Mouse (Mus musculus) ES-E14 (cell line): ENCODE results near the gene Ptpn22. TPM values are rescaled to one million over a fixed set of nuclear protein-coding genes. Genes with fewer than 3 reads are reported as not detected.

ENCODE experiments used
- DNase-seq: peaks from one replicate; pipeline ENCODE4 v3.0.0-alpha.2; 2013; ENCODE audit warnings: low read depth, low spot score
- H3K27ac ChIP-seq: 2 replicates; pipeline ENCODE4 v1.5.1; 2012; ENCODE audit warnings: low read depth, mild to moderate bottlenecking, low read length, moderate library complexity, mixed read lengths; ENCODE audit not compliant: poor library complexity, insufficient read depth, severe bottlenecking
- H3K36me3 ChIP-seq: 2 replicates; pipeline ENCODE4 v1.6.1; 2012; ENCODE audit warnings: mild to moderate bottlenecking, low read length, moderate library complexity, mixed read lengths; ENCODE audit not compliant: control insufficient read depth, poor library complexity, insufficient read depth, severe bottlenecking
- H3K4me1 ChIP-seq, 2 experiments: fragments of 150-350 bp in 1 of 2; sonication (generic) in 1 of 2; 2 replicates each; pipeline ENCODE4 v1.6.1; 2012; ENCODE audit warnings: low read length in 2 of 2, mild to moderate bottlenecking in 1 of 2, mixed read lengths in 1 of 2; ENCODE audit not compliant: control insufficient read depth in 2 of 2, insufficient read depth in 2 of 2, poor library complexity in 1 of 2
- H3K4me3 ChIP-seq, 2 experiments: fragments of 150-350 bp in 1 of 2; sonication (generic) in 1 of 2; 2 replicates each; pipeline ENCODE4 v1.5.1; 2012; ENCODE audit warnings: low read length in 2 of 2, low read depth in 1 of 2, mild to moderate bottlenecking in 1 of 2, mixed read lengths in 1 of 2; ENCODE audit not compliant: insufficient read depth in 1 of 2, poor library complexity in 1 of 2, severe bottlenecking in 1 of 2
- H3K9ac ChIP-seq: 2 replicates; pipeline ENCODE4 v1.6.1; 2012; ENCODE audit warnings: low read depth, mild to moderate bottlenecking, low read length, mixed read lengths; ENCODE audit not compliant: poor library complexity, insufficient read depth, severe bottlenecking
- H3K9me3 ChIP-seq: fragments of 150-350 bp; sonication (generic); 2 replicates; pipeline ENCODE4 v1.6.1; 2012; ENCODE audit warnings: low read depth, mild to moderate bottlenecking, low read length; ENCODE audit not compliant: control insufficient read depth, insufficient read depth
- CHD2 ChIP-seq: IDR thresholded peaks from 2 replicates; pipeline ENCODE4 v1.6.1; 2014; ENCODE audit warnings: mild to moderate bottlenecking, low read depth, low read length, inconsistent platforms
- HCFC1 ChIP-seq: IDR thresholded peaks from 2 replicates; pipeline ENCODE4 v1.6.1; 2012; ENCODE audit warnings: low read length, inconsistent platforms, borderline replicate concordance; ENCODE audit not compliant: insufficient read depth
- MAFK ChIP-seq: IDR thresholded peaks from 2 replicates; pipeline ENCODE4 v1.6.1; 2014; ENCODE audit warnings: mild to moderate bottlenecking, low read depth, low read length, inconsistent platforms; ENCODE audit not compliant: insufficient read depth
- ZC3H11A ChIP-seq: IDR thresholded peaks from 2 replicates; pipeline ENCODE4 v1.6.1; 2012; ENCODE audit warnings: low read depth, mild to moderate bottlenecking, inconsistent platforms, low read length, borderline replicate concordance
- ZNF384 ChIP-seq: IDR thresholded peaks from 2 replicates; pipeline ENCODE4 v1.6.1; 2012; ENCODE audit warnings: low read depth, low read length, inconsistent platforms
- in situ Hi-C, 2 experiments: fragments of 600-800 bp; cut with MboI; formaldehyde crosslinking; loops; one replicate each; pipeline ENCODE4 v1.15.1; 2025; ENCODE audit warnings: low sequenced_read_pairs in 2 of 2, inconsistent platforms in 1 of 2; ENCODE audit not compliant: unreplicated experiment in 2 of 2
- total RNA-seq: library from RNA; depleted of rRNA; stranded (reverse); fragments of 300-350 nt; gene quantifications from 2 replicates; pipeline ENCODE4 v1.2.3, GENCODE M21; 2012

The Ptpn22 gene
- total RNA-seq, 1 experiment = 0.22 TPM

DNA sequence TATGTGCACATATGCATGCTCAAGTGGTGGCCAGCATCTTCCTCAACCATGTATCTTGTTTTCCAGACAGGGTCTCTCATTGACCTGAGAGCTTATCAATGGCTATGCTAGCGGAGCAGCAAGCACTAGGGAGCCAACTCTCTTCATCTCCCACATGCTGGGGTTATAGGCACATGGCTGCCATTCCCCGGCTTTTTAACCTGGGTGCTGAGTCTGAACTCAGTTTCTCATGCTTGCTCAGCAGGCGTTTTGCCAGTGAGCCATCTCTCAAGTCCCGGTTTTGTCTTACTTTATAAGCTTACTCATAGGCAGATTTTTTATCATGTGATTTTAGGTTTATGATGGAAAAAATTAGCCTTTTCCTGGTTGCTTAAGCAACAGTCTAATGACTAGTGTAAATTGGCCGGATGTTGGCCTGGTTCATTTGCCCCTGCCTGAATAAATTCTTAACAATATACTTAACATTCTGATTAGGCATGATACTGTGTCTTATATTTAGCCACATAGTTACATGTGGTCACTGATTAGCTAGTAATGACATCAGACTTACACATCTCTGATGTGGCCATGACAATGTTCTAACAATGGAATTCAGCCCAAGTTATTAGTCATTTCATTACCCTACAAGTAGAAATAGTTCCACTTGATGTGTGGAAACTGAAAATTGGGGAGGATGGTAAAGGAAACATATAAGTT is 47.9 kb downstream of the Ptpn22 start:
- no peaks in the 10 kb centered on the region for H3K4me1 ChIP-seq
- TF ChIP-seq CHD2 (no peak), ZNF384 (no peak), HCFC1 (no peak)
- in situ Hi-C loops = no loop called here

DNA sequence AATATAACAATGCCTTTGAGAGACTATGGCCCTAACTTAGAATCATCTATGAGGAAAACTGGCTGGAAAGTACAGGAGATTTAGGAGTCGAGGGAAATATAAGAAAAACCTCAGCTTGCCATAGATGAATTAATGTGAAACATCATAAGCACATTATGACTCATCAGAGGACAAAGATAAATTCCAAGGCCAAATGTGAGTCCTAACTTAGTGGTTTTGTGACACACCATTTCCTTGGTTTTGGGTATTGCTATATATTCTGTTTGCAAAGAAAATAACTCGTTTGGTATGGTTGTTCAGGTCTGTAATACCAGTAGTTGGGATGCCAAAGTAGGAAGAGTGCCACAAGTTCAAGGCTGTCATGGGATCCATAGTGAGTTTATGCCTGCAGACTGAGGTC is 49.2 kb downstream of the Ptpn22 start:
- in situ Hi-C loops = no loop called here
- Histone ChIP-seq H3K9ac (no peak overlapping the region), H3K4me3 (no peak overlapping the region), H3K4me1 (peaks cover 0 to 3% of the 10 kb centered on the region in 2 experiments; a peak in 1 of 4 replicates), H3K27ac (no peak overlapping the region), H3K36me3 (no peaks in the 10 kb centered on the region), H3K9me3 (no peaks in the 10 kb centered on the region)
- no peak for DNase-seq
- TF ChIP-seq MAFK (no peak), ZC3H11A (no peak), CHD2 (no peak), ZNF384 (no peak), HCFC1 (no peak)

More for the DNA sequence above, 47.9 kb downstream of the Ptpn22 start:
- Histone ChIP-seq H3K9ac (no peak overlapping the region; the same call in 1 of the 2 replicates), H3K36me3 (no peaks in the 10 kb centered on the region), H3K4me3 (no peak overlapping the region), H3K9me3 (no peaks in the 10 kb centered on the region), H3K27ac (no peak overlapping the region)
- DNase-seq = no peak

DNA sequence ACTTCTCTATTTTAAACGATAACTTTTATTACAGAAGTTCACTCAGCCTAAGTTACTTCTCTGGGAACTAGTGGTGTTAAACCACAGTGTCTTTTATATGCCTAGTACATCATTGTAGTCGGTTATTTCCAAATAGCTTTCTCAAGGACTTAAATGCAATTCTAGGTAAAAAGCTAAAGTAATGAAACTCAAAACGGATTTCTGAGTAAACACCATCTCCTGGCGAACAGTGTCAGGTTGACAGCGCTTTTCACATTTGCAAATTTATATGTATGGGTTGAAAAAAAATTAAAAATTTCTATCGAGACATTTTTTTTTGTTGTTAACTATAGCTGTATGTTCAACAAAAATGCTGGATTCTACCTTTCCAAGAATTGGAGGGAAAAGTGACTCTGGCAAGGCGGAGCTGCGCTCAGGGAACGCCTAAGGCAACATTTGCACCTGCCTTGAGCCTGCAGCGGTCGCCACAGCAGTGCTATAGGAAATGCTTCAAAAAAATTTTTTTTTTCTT is 53.9 kb downstream of the Ptpn22 start:
- Histone ChIP-seq H3K27ac (peak overlapping the region; percentile 71; the same call in 1 of the 2 replicates), H3K4me3 (peak overlapping the region; percentile 55 to 77), H3K4me1 (peaks cover 0 to 3% of the 10 kb centered on the region in 2 experiments; a peak in 1 of 4 replicates), H3K9me3 (no peaks in the 10 kb centered on the region), H3K36me3 (no peaks in the 10 kb centered on the region), H3K9ac (peak overlapping the region; percentile 27)
- TF ChIP-seq HCFC1 (no peak), ZC3H11A (no peak), MAFK (no peak), ZNF384 (no peak), CHD2 (no peak)
- in situ Hi-C loops = no loop called here
- DNase-seq = no peak

DNA sequence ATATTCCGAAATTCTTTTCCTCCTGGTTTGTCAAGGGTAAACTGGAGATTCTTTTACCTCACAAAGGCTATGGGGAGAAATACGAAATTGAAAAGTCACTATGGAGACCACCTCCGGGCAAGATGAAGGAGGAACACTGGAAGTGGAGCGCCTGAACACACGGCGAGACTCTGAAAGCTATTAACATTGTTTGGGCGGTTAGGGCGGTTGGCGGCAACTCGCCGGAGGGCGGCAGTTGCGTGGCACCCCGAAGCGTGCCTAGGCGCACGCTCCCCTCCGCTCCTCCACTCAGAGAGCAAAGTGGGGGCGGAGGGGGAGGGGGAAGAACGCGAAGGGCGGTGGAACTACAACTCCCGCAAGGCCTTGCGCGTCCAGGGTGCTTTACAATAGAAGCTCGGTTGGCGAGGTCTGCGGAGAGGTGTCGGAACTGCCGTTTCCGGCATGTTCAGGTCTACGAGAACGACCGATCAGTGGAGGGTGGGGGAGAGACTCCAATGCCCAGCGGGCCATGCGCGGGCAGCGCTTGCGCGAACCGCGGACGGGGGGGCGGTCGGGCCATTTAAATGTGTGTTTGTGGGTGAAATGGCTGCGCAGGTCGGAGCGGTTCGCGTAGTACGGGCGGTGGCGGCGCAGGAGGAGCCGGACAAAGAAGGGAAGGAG is 54.5 kb downstream of the Ptpn22 start, which contains the start of gene Rsbn1:
Gene Rsbn1 (plus strand): TSS at position 111 of the 660 bp plus-strand sequence.
- in situ Hi-C loops = no loop called here
- 0 out of 2 replicates have a peak, but pooled peaks have one; percentile 20 for TF ChIP-seq CHD2
- TF ChIP-seq MAFK = no peak
- peak; percentile 97 for TF ChIP-seq HCFC1
- peak; percentile 93 for DNase-seq
- Histone ChIP-seq H3K27ac (peak within 1 kb of the TSS; percentile 76), H3K4me1 (peaks cover 0 to 3% of the 10 kb centered on the region in 2 experiments; a peak in 1 of 4 replicates), H3K9me3 (no peaks in the 10 kb centered on the region), H3K9ac (peak within 1 kb of the TSS; percentile 87), H3K36me3 (no peaks in the 10 kb centered on the region), H3K4me3 (peak within 1 kb of the TSS; percentile 77 to 91)
